Mouse (Mus musculus) thymus, adult 2 months (tissue): Measurements from ENCODE around the gene Rad9a.

Experiments
- CTCF ChIP-seq: fragments of 200-500 bp; IDR thresholded peaks from 2 replicates; pipeline ENCODE4 v1.5.1; 2012; ENCODE audit warnings: mild to moderate bottlenecking, control low read depth, low read length, moderate library complexity, borderline replicate concordance; ENCODE audit not compliant: control insufficient read depth, poor library complexity, insufficient read depth; ENCODE audit errors: extremely low read depth
- POLR2A ChIP-seq: fragments of 200-500 bp; IDR thresholded peaks from 2 replicates; pipeline ENCODE4 v1.6.1; 2012; ENCODE audit warnings: mild to moderate bottlenecking, low read length, control low read depth, moderate library complexity; ENCODE audit not compliant: control insufficient read depth, poor library complexity, insufficient read depth; ENCODE audit errors: extremely low read depth

DNA sequence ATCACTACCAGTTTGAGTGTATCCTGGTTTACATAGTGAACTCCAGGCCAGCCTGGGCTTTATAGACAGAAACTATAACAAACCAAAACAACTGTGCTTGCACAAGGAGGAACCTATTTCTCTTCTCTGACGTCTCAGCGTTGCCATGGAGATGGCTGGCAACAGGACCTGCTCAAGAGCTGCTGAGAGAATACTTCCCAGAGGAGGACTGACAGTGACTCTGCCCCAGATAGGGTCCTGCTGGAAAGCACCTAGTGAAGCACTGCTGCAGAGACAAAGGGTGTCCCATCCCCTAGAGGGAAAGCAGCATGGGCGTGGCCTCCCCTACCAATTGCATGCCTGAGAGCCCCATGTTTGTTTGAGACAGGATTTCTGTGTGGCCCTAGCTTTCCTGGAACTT lies 19.6 kb downstream of the Rad9a start:
- TF ChIP-seq CTCF (no peak), POLR2A (no peak)
